In genomic region chr7:44850789-44851624, GRCm38 (mm10) we compare ENCODE assay signal across 8 mouse cellular contexts. TPM values are rescaled to one million over a fixed set of nuclear protein-coding genes. Genes with fewer than 3 reads are reported as not detected.
DNase-seq lines count a peak whose midpoint lies in the region; ATAC-seq lines count a peak whose summit lies in the region.

No protein-coding gene starts in this region.

- H3K4me3 ChIP-seq in heart, embryonic 15.5 days: peak overlapping the region; percentile 87
- H3K4me3 ChIP-seq in hindbrain, embryonic 10.5 days: peak overlapping the region; percentile 72
- H3K4me3 ChIP-seq in midbrain, embryonic 13.5 days (replicated peaks): peak overlapping the region; percentile 75

- H3K9ac ChIP-seq in heart, embryonic 15.5 days: peak overlapping the region; percentile 78
- H3K9ac ChIP-seq in midbrain, embryonic 13.5 days (replicated peaks): peak overlapping the region; percentile 86

- no peaks in the 10 kb centered on the region for H3K27me3 ChIP-seq in heart, embryonic 15.5 days
- H3K27me3 ChIP-seq in hindbrain, embryonic 10.5 days (ENCODE audit: insufficient read depth, poor library complexity, severe bottlenecking): no peaks in the 10 kb centered on the region
- H3K27me3 ChIP-seq in midbrain, embryonic 13.5 days: no peaks in the 10 kb centered on the region

- H3K9me3 ChIP-seq in heart, embryonic 15.5 days (replicated peaks): no peaks in the 10 kb centered on the region
- H3K9me3 ChIP-seq in hindbrain, embryonic 10.5 days: no peaks in the 10 kb centered on the region
- H3K9me3 ChIP-seq in midbrain, embryonic 13.5 days: no peaks in the 10 kb centered on the region

- 71% methylated on average over 8 of the region's 8 CpGs for WGBS in heart, embryonic 15.5 days
- 82% methylated on average over 8 of the region's 8 CpGs for WGBS in hindbrain, embryonic 10.5 days
- 83% methylated on average over 8 of the region's 8 CpGs for WGBS in midbrain, embryonic 13.5 days

- no peak for ATAC-seq in heart, embryonic 15.5 days (replicated peaks; ENCODE audit: insufficient number of reproducible peaks, insufficient read depth, low FRiP score, low read depth)
- no peak for ATAC-seq in midbrain, embryonic 13.5 days

- H3K27ac ChIP-seq in heart, embryonic 15.5 days: peak overlapping the region; percentile 97
- H3K27ac ChIP-seq in hindbrain, embryonic 10.5 days: peak overlapping the region; percentile 93
- H3K27ac ChIP-seq in midbrain, embryonic 13.5 days: peak overlapping the region; percentile 97

- H3K4me2 ChIP-seq in heart, embryonic 15.5 days: peak overlapping the region; percentile 76
- H3K4me2 ChIP-seq in midbrain, embryonic 13.5 days (replicated peaks): peak overlapping the region; percentile 89

- intact Hi-C loops in heart, postnatal 10 days (cut with DNase I): no loop called here

- H3K36me3 ChIP-seq in heart, embryonic 15.5 days: peaks cover 16% of the 10 kb centered on the region
- peaks cover 38% of the 10 kb centered on the region for H3K36me3 ChIP-seq in hindbrain, embryonic 10.5 days
- peaks cover 25% of the 10 kb centered on the region for H3K36me3 ChIP-seq in midbrain, embryonic 13.5 days

- H3K4me1 ChIP-seq in heart, embryonic 15.5 days (replicated peaks): peaks cover 59% of the 10 kb centered on the region
- peaks cover 72% of the 10 kb centered on the region for H3K4me1 ChIP-seq in hindbrain, embryonic 10.5 days (replicated peaks)
- H3K4me1 ChIP-seq in midbrain, embryonic 13.5 days (replicated peaks): peaks cover 65% of the 10 kb centered on the region

- DNase-seq in heart, postnatal 10 days: no peak
- DNase-seq in NIH3T3 (ENCODE audit: low read depth): peak; percentile 78
- DNase-seq in hindbrain, embryonic 10.5 days (ENCODE audit: low spot score): no peak
- DNase-seq in embryo, embryonic 11 days: no peak
- DNase-seq in layer of hippocampus, postnatal 10 days (ENCODE audit: low spot score in 2 of 2): no peak
- no peak for DNase-seq in frontal cortex, adult 2 months (ENCODE audit: extremely low spot score in 1 of 2, low spot score in 1 of 2)

RNA-seq across cellular contexts. Expression of gene Tbc1d17, which starts 2.1 kb away (rescaled TPM):
- polyA plus RNA-seq in heart, embryonic 15.5 days (2015; fragmentation: Nextera tagmentation; extraction: Ambion mirVana): 53.2 and 63.4 TPM in 2 replicates
- 10 to 100 TPM; 38.4 to 44.7 TPM for total RNA-seq in heart, postnatal 10 days (2021)
- polyA plus RNA-seq in hindbrain, embryonic 10.5 days (2016; fragmentation: Nextera tagmentation; extraction: Ambion mirVana): 77.1 and 91.1 TPM in 2 replicates
- 109 and 110 TPM in 2 replicates for polyA plus RNA-seq in midbrain, embryonic 13.5 days (2015; fragmentation: Nextera tagmentation; extraction: Ambion mirVana)
- 10 to 100 TPM; 41.2 to 53.3 TPM for total RNA-seq in layer of hippocampus, postnatal 10 days (2021)
- 84.3 and 106 TPM in 2 replicates for polyA plus RNA-seq in frontal cortex, adult 2 months (2012; rRNA removed)

RNA-seq across cellular contexts. Expression of gene Akt1s1, which starts 2.2 kb away (rescaled TPM):
- polyA plus RNA-seq in heart, embryonic 15.5 days (2015; fragmentation: Nextera tagmentation; extraction: Ambion mirVana): 91.7 and 97.8 TPM in 2 replicates
- total RNA-seq in heart, postnatal 10 days (2021): 10 to 100 TPM; 76.8 to 78.4 TPM
- 81.7 and 93.3 TPM in 2 replicates for polyA plus RNA-seq in hindbrain, embryonic 10.5 days (2016; fragmentation: Nextera tagmentation; extraction: Ambion mirVana)
- polyA plus RNA-seq in midbrain, embryonic 13.5 days (2015; fragmentation: Nextera tagmentation; extraction: Ambion mirVana): 78.9 and 88.2 TPM in 2 replicates
- total RNA-seq in layer of hippocampus, postnatal 10 days (2021): 10 to 100 TPM; 85.8 to 95.5 TPM
- 87.0 and 108 TPM in 2 replicates for polyA plus RNA-seq in frontal cortex, adult 2 months (2012; rRNA removed)

RNA-seq across cellular contexts. Expression of gene Pnkp, which starts 5.9 kb away (rescaled TPM):
- polyA plus RNA-seq in heart, embryonic 15.5 days (2015; fragmentation: Nextera tagmentation; extraction: Ambion mirVana): 22.4 and 28.7 TPM in 2 replicates
- 10 to 100 TPM; 18.1 to 21.6 TPM for total RNA-seq in heart, postnatal 10 days (2021)
- polyA plus RNA-seq in hindbrain, embryonic 10.5 days (2016; fragmentation: Nextera tagmentation; extraction: Ambion mirVana): 36.3 and 40.2 TPM in 2 replicates
- polyA plus RNA-seq in midbrain, embryonic 13.5 days (2015; fragmentation: Nextera tagmentation; extraction: Ambion mirVana): 32.3 and 38.5 TPM in 2 replicates
- 10 to 100 TPM; 32.6 to 38.4 TPM for total RNA-seq in layer of hippocampus, postnatal 10 days (2021)
- 42.3 and 44.9 TPM in 2 replicates for polyA plus RNA-seq in frontal cortex, adult 2 months (2012; rRNA removed)

RNA-seq across cellular contexts. Expression of gene Ptov1, which starts 18.6 kb away (rescaled TPM):
- 206 and 273 TPM in 2 replicates for polyA plus RNA-seq in heart, embryonic 15.5 days (2015; fragmentation: Nextera tagmentation; extraction: Ambion mirVana)
- total RNA-seq in heart, postnatal 10 days (2021): 100 to 1,000 TPM; 189 to 196 TPM
- 478 and 579 TPM in 2 replicates for polyA plus RNA-seq in hindbrain, embryonic 10.5 days (2016; fragmentation: Nextera tagmentation; extraction: Ambion mirVana)
- 524 and 584 TPM in 2 replicates for polyA plus RNA-seq in midbrain, embryonic 13.5 days (2015; fragmentation: Nextera tagmentation; extraction: Ambion mirVana)
- 100 to 1,000 TPM; 278 to 304 TPM for total RNA-seq in layer of hippocampus, postnatal 10 days (2021)
- polyA plus RNA-seq in frontal cortex, adult 2 months (2012; rRNA removed): 408 and 469 TPM in 2 replicates

RNA-seq across cellular contexts. Expression of gene Atf5, which starts 34.5 kb away (rescaled TPM):
- polyA plus RNA-seq in heart, embryonic 15.5 days (2015; fragmentation: Nextera tagmentation; extraction: Ambion mirVana): 2.5 TPM in 2 replicates
- 10 to 100 TPM; 50.4 to 51.3 TPM for total RNA-seq in heart, postnatal 10 days (2021)
- 4.6 TPM in 2 replicates for polyA plus RNA-seq in hindbrain, embryonic 10.5 days (2016; fragmentation: Nextera tagmentation; extraction: Ambion mirVana)
- polyA plus RNA-seq in midbrain, embryonic 13.5 days (2015; fragmentation: Nextera tagmentation; extraction: Ambion mirVana): 3.8 and 5.4 TPM in 2 replicates
- 10 to 100 TPM; 28.0 to 29.1 TPM for total RNA-seq in layer of hippocampus, postnatal 10 days (2021)
- polyA plus RNA-seq in frontal cortex, adult 2 months (2012; rRNA removed): 24.2 and 35.6 TPM in 2 replicates
